Mouse (Mus musculus) lung, embryonic 15.5 days (tissue): Measurements from ENCODE around the gene Crip2. TPM values are rescaled to one million over a fixed set of nuclear protein-coding genes. Genes with fewer than 3 reads are reported as not detected.

ENCODE experiments used
- ATAC-seq: fragments of 200-750 bp; cut with Nextera tagmentation; 2 replicates; pipeline ENCODE4 v1.8.0; 2017; ENCODE audit warnings: moderate number of reproducible peaks, borderline replicate concordance; ENCODE audit not compliant: low FRiP score, low TSS enrichment; ENCODE audit errors: extremely low read depth
- H3K27ac ChIP-seq: fragments of 300-500 bp; sonication (generic); 2 replicates; pipeline ENCODE4 v1.5.1; 2015; ENCODE audit warnings: moderate library complexity, mild to moderate bottlenecking, inconsistent platforms
- H3K27me3 ChIP-seq: fragments of 300-500 bp; sonication (generic); 2 replicates; pipeline ENCODE4 v1.6.1; 2015; ENCODE audit warnings: inconsistent platforms
- H3K36me3 ChIP-seq: fragments of 300-500 bp; sonication (generic); 2 replicates; pipeline ENCODE4 v1.6.1; 2015; ENCODE audit warnings: inconsistent platforms
- H3K4me1 ChIP-seq: fragments of 300-500 bp; sonication (generic); 2 replicates; pipeline ENCODE4 v1.6.1; 2015; ENCODE audit warnings: inconsistent platforms
- H3K4me2 ChIP-seq: fragments of 300-500 bp; sonication (generic); 2 replicates; pipeline ENCODE4 v1.6.1; 2015; ENCODE audit warnings: inconsistent platforms, mild to moderate bottlenecking, moderate library complexity
- H3K4me3 ChIP-seq: fragments of 300-500 bp; sonication (generic); 2 replicates; pipeline ENCODE4 v1.5.1; 2015; ENCODE audit warnings: mild to moderate bottlenecking, inconsistent platforms
- H3K9ac ChIP-seq: fragments of 300-500 bp; sonication (generic); 2 replicates; pipeline ENCODE4 v1.6.1; 2015; ENCODE audit warnings: inconsistent platforms
- H3K9me3 ChIP-seq: fragments of 300-500 bp; sonication (generic); 2 replicates; pipeline ENCODE4 v1.6.1; 2016; ENCODE audit warnings: inconsistent platforms
- WGBS: fragments of 180-500 bp; shearing (Covaris S2); methylation state at CpG from one replicate; pipeline ENCODE4 v1.1.7; 2015; 5-methylcytosine and 5-hydroxymethylcytosine counted together
- polyA plus RNA-seq: library from polyadenylated mRNA; unstranded; fragments of >200 nt; fragmentation: Nextera tagmentation; extraction: Ambion mirVana; gene quantifications from 2 replicates; pipeline ENCODE4 v1.2.1, GENCODE M21; 2015

The Crip2 gene
- polyA plus RNA-seq, 1 experiment from 2014 or later, result 471 TPM

GRCm38 (mm10) chr12:113143164-113143563 is 3.1 kb downstream of the Crip2 start:
- Histone ChIP-seq H3K27ac (peak overlapping the region; percentile 94), H3K9me3 (no peaks in the 10 kb centered on the region), H3K4me2 (peak overlapping the region; percentile 83), H3K4me1 (peaks cover 66% of the 10 kb centered on the region), H3K36me3 (peaks cover 18% of the 10 kb centered on the region), H3K9ac (peak overlapping the region; percentile 35), H3K4me3 (peak overlapping the region; percentile 62), H3K27me3 (no peaks in the 10 kb centered on the region)
- WGBS, result 41% methylated on average over 7 of the region's 7 CpGs
- ATAC-seq, result no peak

GRCm38 (mm10) chr12:113144001-113144756 is 4.1 kb downstream of the Crip2 start:
- Histone ChIP-seq H3K9me3 (no peaks in the 10 kb centered on the region), H3K4me3 (no peak overlapping the region), H3K4me2 (no peak overlapping the region), H3K4me1 (peaks cover 64% of the 10 kb centered on the region), H3K27me3 (no peaks in the 10 kb centered on the region), H3K27ac (no peak overlapping the region), H3K9ac (no peak overlapping the region), H3K36me3 (peaks cover 17% of the 10 kb centered on the region)
- 75% methylated on average over 20 of the region's 20 CpGs for WGBS
- ATAC-seq, result no peak

GRCm38 (mm10) chr12:113144886-113145285 is 4.8 kb downstream of the Crip2 start:
- Histone ChIP-seq H3K27ac (no peak overlapping the region), H3K27me3 (no peaks in the 10 kb centered on the region), H3K4me3 (no peak overlapping the region), H3K36me3 (peaks cover 17% of the 10 kb centered on the region), H3K9me3 (no peaks in the 10 kb centered on the region), H3K4me2 (no peak overlapping the region), H3K9ac (no peak overlapping the region), H3K4me1 (peaks cover 62% of the 10 kb centered on the region)
- ATAC-seq, result no peak
- 88% methylated on average over 16 of the region's 16 CpGs for WGBS

DNA sequence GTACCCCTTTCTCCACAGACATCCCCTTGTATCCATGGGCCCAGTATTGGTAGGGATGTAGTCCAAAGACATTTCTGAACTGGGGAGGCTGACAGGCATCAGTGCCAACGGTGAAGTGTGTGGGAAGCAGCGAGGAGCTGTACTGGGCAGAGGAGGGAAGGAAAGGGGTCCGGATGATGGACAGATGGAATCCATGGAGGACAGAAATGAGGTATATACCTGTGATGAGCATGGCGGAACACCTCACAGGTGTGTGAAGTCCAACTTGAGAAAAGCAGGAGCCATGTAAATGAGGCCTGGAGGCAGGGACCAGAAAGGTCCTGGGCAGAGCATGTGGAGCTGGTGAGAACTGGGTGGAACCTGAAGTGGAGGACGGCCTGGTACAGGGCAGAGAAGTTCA is 5.6 kb downstream of the Crip2 start:
- Histone ChIP-seq H3K27me3 (peaks cover under 1% of the 10 kb centered on the region; the same call in 1 of the 2 replicates), H3K36me3 (peaks cover 17% of the 10 kb centered on the region), H3K4me1 (peaks cover 56% of the 10 kb centered on the region), H3K4me3 (no peak overlapping the region), H3K27ac (no peak overlapping the region), H3K9me3 (no peaks in the 10 kb centered on the region), H3K9ac (no peak overlapping the region), H3K4me2 (no peak overlapping the region)
- WGBS, result 85% methylated on average over 5 of the region's 5 CpGs
- no peak for ATAC-seq

GRCm38 (mm10) chr12:113146112-113147057 is 6.3 kb downstream of the Crip2 start, which contains the start of gene Crip1:
TSS of gene Crip1 (plus strand) at chr12:113146316.
- 11% methylated on average over 45 of the region's 45 CpGs for WGBS
- Histone ChIP-seq H3K36me3 (peaks cover 17% of the 10 kb centered on the region), H3K4me1 (peaks cover 52% of the 10 kb centered on the region), H3K9me3 (no peaks in the 10 kb centered on the region), H3K9ac (peak within 1 kb of the TSS; percentile 12; the same call in 1 of the 2 replicates), H3K27ac (peak within 1 kb of the TSS; percentile 56), H3K4me3 (peak within 1 kb of the TSS; percentile 16), H3K4me2 (peak within 1 kb of the TSS; percentile 53), H3K27me3 (peaks cover 6% of the 10 kb centered on the region; the same call in 1 of the 2 replicates)
- ATAC-seq, result no peak

- Histone ChIP-seq H3K4me2 (no peak overlapping the region), H3K4me3 (no peak overlapping the region), H3K36me3 (peaks cover 17% of the 10 kb centered on the region), H3K9me3 (no peaks in the 10 kb centered on the region), H3K9ac (no peak overlapping the region), H3K4me1 (peaks cover 51% of the 10 kb centered on the region), H3K27ac (no peak overlapping the region), H3K27me3 (peaks cover 6% of the 10 kb centered on the region; the same call in 1 of the 2 replicates)
- WGBS, result 82% methylated on average over 8 of the region's 8 CpGs
- ATAC-seq, result no peak
These were observed 7.4 kb downstream of the Crip2 start for GRCm38 (mm10) chr12:113147481-113147880.

DNA sequence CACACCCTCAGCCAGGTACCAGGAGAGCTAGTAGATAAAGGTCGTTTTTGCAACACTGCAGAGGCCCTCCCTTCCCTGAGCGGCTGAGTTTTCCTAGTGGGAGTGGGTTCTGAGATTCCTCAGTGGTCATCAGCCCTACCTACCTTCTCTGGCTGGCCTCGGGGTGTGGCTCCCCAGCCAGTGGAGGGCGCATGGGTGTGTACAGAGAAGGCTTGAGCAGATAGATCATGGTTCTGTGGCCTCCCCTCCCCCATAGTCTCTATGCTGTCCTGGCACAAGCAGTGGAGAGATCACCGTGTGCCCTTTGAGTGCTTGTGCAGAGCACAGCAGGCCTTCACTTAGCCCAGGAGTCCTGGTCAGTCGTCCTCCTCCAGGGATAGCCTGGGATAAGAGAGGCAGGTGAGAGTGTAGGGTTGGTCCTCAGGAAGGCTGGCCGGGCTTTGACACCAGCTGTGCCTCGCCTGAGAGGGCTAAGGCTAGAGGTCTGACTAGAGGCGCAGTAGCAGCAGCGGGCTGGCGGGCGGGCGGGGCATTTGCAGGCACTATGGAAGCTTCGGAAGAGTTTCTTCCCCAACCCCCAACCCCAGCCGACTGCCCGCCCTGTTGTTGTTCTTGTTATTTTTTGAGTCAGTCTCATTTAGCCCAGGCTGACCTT is 8.5 kb downstream of the Crip2 start:
- H3K9me3 ChIP-seq, result no peaks in the 10 kb centered on the region
- no peak overlapping the region for H3K27ac ChIP-seq
- peaks cover 6% of the 10 kb centered on the region; the same call in 1 of the 2 replicates for H3K27me3 ChIP-seq
- H3K4me1 ChIP-seq, result peaks cover 42% of the 10 kb centered on the region
- H3K36me3 ChIP-seq, result peaks cover 17% of the 10 kb centered on the region
- 38% methylated on average over 16 of the region's 16 CpGs for WGBS
- H3K4me3 ChIP-seq, result no peak overlapping the region
- no peak for ATAC-seq
- no peak overlapping the region for H3K4me2 ChIP-seq
- H3K9ac ChIP-seq, result no peak overlapping the region

DNA sequence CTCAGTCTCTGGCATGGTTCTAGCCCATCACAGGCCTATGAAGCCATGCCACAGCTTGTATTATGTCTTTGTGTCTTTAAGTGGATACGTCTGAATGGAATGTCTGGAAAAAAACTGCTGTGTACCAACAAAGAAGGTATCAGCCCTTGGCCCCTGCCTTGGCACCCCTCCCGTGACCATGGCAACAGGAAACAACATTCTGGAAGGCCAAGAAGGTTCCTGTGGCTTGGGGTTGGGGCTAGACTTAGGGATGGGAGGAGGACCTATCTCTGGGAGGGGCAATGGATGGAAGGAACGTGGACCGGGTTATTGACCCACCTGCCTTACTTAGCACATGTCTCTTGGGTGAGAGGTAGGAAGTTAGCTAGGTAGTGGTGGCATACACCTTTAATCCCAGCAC is 9.3 kb downstream of the Crip2 start:
- no peak for ATAC-seq
- no peak overlapping the region for H3K27ac ChIP-seq
- no peaks in the 10 kb centered on the region for H3K9me3 ChIP-seq
- 63% methylated on average over 4 of the region's 4 CpGs for WGBS
- H3K9ac ChIP-seq, result no peak overlapping the region
- no peak overlapping the region for H3K4me2 ChIP-seq
- no peak overlapping the region for H3K4me3 ChIP-seq
- peaks cover 42% of the 10 kb centered on the region for H3K4me1 ChIP-seq
- peaks cover 9% of the 10 kb centered on the region for H3K36me3 ChIP-seq
- peaks cover 6% of the 10 kb centered on the region; the same call in 1 of the 2 replicates for H3K27me3 ChIP-seq

DNA sequence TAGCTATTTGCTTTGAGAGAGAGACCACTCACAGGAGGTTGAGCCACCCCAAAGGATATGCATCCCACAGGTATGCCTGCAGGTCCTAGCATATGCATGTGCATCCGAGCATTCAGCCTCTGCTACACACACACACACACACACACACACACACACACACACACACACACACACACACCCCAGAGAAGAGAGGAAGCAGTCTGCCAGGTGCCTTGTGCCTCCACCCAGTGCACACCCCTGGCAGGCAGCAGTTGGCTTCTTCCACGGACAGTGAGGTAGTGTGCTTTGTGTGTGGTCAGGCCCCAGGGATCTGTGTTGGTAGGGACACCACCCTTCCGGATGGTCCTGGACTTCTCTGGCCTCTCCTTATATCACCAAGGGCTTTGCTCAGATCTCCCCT is 9.9 kb downstream of the Crip2 start:
- peaks cover 6% of the 10 kb centered on the region; the same call in 1 of the 2 replicates for H3K27me3 ChIP-seq
- H3K27ac ChIP-seq, result no peak overlapping the region
- H3K36me3 ChIP-seq, result peaks cover 4% of the 10 kb centered on the region
- H3K9me3 ChIP-seq, result no peaks in the 10 kb centered on the region
- 53% methylated on average over 3 of the region's 3 CpGs for WGBS
- no peak overlapping the region for H3K9ac ChIP-seq
- no peak overlapping the region for H3K4me2 ChIP-seq
- H3K4me1 ChIP-seq, result peaks cover 48% of the 10 kb centered on the region
- no peak overlapping the region for H3K4me3 ChIP-seq
- ATAC-seq, result no peak

DNA sequence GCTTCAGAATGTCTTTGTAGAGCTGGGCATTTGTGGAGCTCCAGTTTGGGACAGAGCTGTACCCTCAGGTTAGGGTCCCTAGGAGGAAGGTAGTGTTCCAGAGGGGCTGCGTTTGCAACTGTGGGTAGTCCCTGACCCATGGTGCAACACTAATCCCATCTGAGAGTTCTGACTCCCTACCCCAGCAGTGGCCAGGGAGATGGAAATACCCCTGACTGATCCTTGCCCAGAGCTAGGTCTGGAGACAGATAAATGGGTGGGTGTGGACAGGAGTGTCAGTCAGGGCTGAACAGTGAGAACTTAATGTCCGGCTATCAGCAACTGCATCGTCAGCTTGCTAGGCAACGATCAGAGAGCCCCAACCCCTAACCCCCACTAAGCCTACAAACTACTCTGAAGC is 10.6 kb downstream of the Crip2 start:
- Histone ChIP-seq H3K27ac (no peak overlapping the region), H3K4me2 (no peak overlapping the region), H3K36me3 (no peaks in the 10 kb centered on the region), H3K9me3 (no peaks in the 10 kb centered on the region), H3K4me3 (no peak overlapping the region), H3K27me3 (peaks cover 6% of the 10 kb centered on the region; the same call in 1 of the 2 replicates), H3K9ac (no peak overlapping the region), H3K4me1 (peaks cover 53% of the 10 kb centered on the region)
- WGBS, result 76% methylated on average over 4 of the region's 4 CpGs
- ATAC-seq, result no peak

GRCm38 (mm10) chr12:113151046-113151445 is 11.0 kb downstream of the Crip2 start:
- H3K4me3 ChIP-seq, result peak overlapping the region; percentile 52; the same call in 1 of the 2 replicates
- peaks cover 52% of the 10 kb centered on the region for H3K4me1 ChIP-seq
- no peaks in the 10 kb centered on the region for H3K9me3 ChIP-seq
- no peak for ATAC-seq
- 58% methylated on average over 8 of the region's 8 CpGs for WGBS
- H3K36me3 ChIP-seq, result no peaks in the 10 kb centered on the region
- peak overlapping the region; percentile 81 for H3K4me2 ChIP-seq
- peaks cover 6% of the 10 kb centered on the region; the same call in 1 of the 2 replicates for H3K27me3 ChIP-seq
- no peak overlapping the region for H3K27ac ChIP-seq
- H3K9ac ChIP-seq, result 0 out of 2 replicates have a peak overlapping the region, but pooled peaks have one; percentile 49
